Mouse (Mus musculus) v-Abl transformed pro-B cells (cell line): ENCODE measurements around the gene AB124611.
"Not testable (repeated sequence)": the region's sequence is repeated elsewhere in the genome, so short reads cannot be mapped to it uniquely, and the experiment has no call there.

Source experiments
- in situ Hi-C, 2 experiments: fragments of 400-800 bp; cut with MboI; formaldehyde crosslinking; loops; one replicate each; pipeline ENCODE4 v1.15.1; 2025; ENCODE audit not compliant: unreplicated experiment in 2 of 2

The AB124611 gene

GRCm38 (mm10) chr9:21525937-21526633 lies at the start of gene AB124611:
Gene AB124611 (plus strand): TSS chr9:21526176.
- in situ Hi-C loops, result no loop called here

- in situ Hi-C loops, result no loop called here
Measured at GRCm38 (mm10) chr9:21477707-21478106, 48.3 kb upstream of the AB124611 start.

GRCm38 (mm10) chr9:21484065-21484464 lies 41.9 kb upstream of the AB124611 start:
- in situ Hi-C loops, result loop anchor here in 1 of 2 experiments (5.0 kb wide), 1 partner anchor 92 kb away; no protein-coding TSS in a partner anchor

GRCm38 (mm10) chr9:21488246-21488645 lies 37.7 kb upstream of the AB124611 start:
- in situ Hi-C loops, result not testable (repeated sequence)

GRCm38 (mm10) chr9:21490696-21491095 lies 35.3 kb upstream of the AB124611 start:
- in situ Hi-C loops, result no loop called here

GRCm38 (mm10) chr9:21493907-21494306 lies 32.1 kb upstream of the AB124611 start:
- in situ Hi-C loops, result no loop called here

- in situ Hi-C loops, result no loop called here
Measured at GRCm38 (mm10) chr9:21494726-21495125, 31.2 kb upstream of the AB124611 start.

GRCm38 (mm10) chr9:21496308-21497049 lies 29.5 kb upstream of the AB124611 start:
- in situ Hi-C loops, result no loop called here

GRCm38 (mm10) chr9:21497050-21497542 lies 28.9 kb upstream of the AB124611 start:
- in situ Hi-C loops, result no loop called here

GRCm38 (mm10) chr9:21497664-21498063 lies 28.3 kb upstream of the AB124611 start:
- in situ Hi-C loops, result no loop called here

- in situ Hi-C loops, result no loop called here
Measured at GRCm38 (mm10) chr9:21498284-21498902, 27.6 kb upstream of the AB124611 start.

GRCm38 (mm10) chr9:21503352-21503751 lies 22.6 kb upstream of the AB124611 start:
- in situ Hi-C loops, result no loop called here

GRCm38 (mm10) chr9:21505767-21506166 lies 20.2 kb upstream of the AB124611 start:
- in situ Hi-C loops, result no loop called here

- in situ Hi-C loops, result no loop called here
Measured at GRCm38 (mm10) chr9:21507753-21508430, 18.1 kb upstream of the AB124611 start.

GRCm38 (mm10) chr9:21508871-21509404 lies 17.0 kb upstream of the AB124611 start:
- in situ Hi-C loops, result no loop called here

GRCm38 (mm10) chr9:21509772-21510688 lies 15.9 kb upstream of the AB124611 start, which contains the start of gene Tmed1:
Gene Tmed1 (minus strand): TSS chr9:21510252.
- in situ Hi-C loops, result no loop called here

- in situ Hi-C loops, result no loop called here
Measured at GRCm38 (mm10) chr9:21510689-21511015, 15.3 kb upstream of the AB124611 start.

- in situ Hi-C loops, result no loop called here
Measured at GRCm38 (mm10) chr9:21511052-21511451, 14.9 kb upstream of the AB124611 start.

- in situ Hi-C loops, result no loop called here
Measured at GRCm38 (mm10) chr9:21513466-21513865, 12.5 kb upstream of the AB124611 start.
